In the genomic region with DNA sequence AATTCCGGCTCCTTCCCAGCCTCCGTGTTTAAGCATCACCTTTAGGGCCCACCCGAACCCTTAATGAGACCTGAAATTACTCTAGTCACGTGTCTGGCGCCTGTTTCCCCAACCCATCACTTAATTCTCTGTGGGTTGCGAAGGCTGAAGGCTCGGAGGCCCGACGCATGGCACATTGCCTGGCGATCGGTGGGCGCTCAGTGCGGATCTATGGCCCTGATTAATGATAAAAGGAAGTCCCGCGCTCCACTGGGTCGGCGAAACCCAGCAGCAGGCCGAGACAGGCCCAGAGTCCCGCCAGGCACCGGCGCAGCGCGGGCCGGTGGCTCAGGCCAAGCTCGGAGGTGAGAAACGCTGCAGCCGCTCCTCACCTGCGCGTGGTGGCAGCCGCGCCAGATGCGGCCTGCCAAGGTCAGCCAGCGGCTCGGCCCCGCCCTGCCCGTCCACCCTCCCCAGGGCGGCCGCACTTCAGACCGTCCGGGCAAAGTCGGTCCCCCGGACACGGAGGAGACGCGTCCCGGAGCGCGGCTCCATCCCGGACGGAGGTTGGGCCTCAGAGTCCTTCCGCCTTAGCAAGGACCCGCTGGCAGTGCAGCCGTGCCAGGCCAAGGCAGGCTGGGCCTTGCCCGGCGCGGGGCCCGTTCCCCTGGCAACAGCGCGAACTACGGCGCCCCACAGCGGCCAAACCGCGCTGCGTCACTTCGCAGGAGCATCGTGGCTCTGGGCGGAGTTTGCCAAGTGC, we compare ENCODE assay signal across 8 mouse cellular contexts. TPM values are rescaled to one million over a fixed set of nuclear protein-coding genes. Genes with fewer than 3 reads are reported as not detected.
A peak's percentile ranks its signal among the peaks of the same experiment; 100 is the strongest.
DNase-seq lines count a peak whose midpoint lies in the region; ATAC-seq lines count a peak whose summit lies in the region.

Gene Zdhhc1 (minus strand): TSS at position 464 of the 742 bp plus-strand sequence.

- H3K9ac ChIP-seq in forebrain, embryonic 12.5 days, result peak within 1 kb of the TSS; percentile 89
- H3K9ac ChIP-seq in heart, embryonic 16.5 days (ENCODE audit: low read length), result peak within 1 kb of the TSS; percentile 95
- H3K9ac ChIP-seq in liver, embryonic 15.5 days, result peak within 1 kb of the TSS; percentile 63
- H3K9ac ChIP-seq in neural tube, embryonic 11.5 days (ENCODE audit: low read length), result peak within 1 kb of the TSS; percentile 87
- H3K9ac ChIP-seq in stomach, embryonic 16.5 days (ENCODE audit: low read length), result peak within 1 kb of the TSS; percentile 96

- ATAC-seq in forebrain, embryonic 12.5 days (ENCODE audit: low FRiP score), result peak; percentile 94
- peak; percentile 88 for ATAC-seq in heart, embryonic 16.5 days (replicated peaks; ENCODE audit: extremely low read depth, insufficient read depth, low FRiP score)
- peak; percentile 79 for ATAC-seq in liver, embryonic 15.5 days (ENCODE audit: insufficient read depth)
- ATAC-seq in neural tube, embryonic 11.5 days (ENCODE audit: insufficient read depth, low FRiP score, low TSS enrichment), result peak; percentile 90
- peak; percentile 90 for ATAC-seq in stomach, embryonic 16.5 days (ENCODE audit: insufficient read depth, low FRiP score)

- peak within 1 kb of the TSS; percentile 81 for H3K4me3 ChIP-seq in forebrain, embryonic 12.5 days (replicated peaks)
- peak within 1 kb of the TSS; percentile 89 for H3K4me3 ChIP-seq in heart, embryonic 16.5 days (ENCODE audit: low read length)
- peak within 1 kb of the TSS; percentile 69 for H3K4me3 ChIP-seq in liver, embryonic 15.5 days (replicated peaks)
- peak within 1 kb of the TSS; percentile 77 for H3K4me3 ChIP-seq in neural tube, embryonic 11.5 days (ENCODE audit: low read depth, low read length)
- peak within 1 kb of the TSS; percentile 85 for H3K4me3 ChIP-seq in stomach, embryonic 16.5 days (replicated peaks; ENCODE audit: low read length)

- H3K27me3 ChIP-seq in forebrain, embryonic 12.5 days, result peaks cover 4% of the 10 kb centered on the region
- no peaks in the 10 kb centered on the region for H3K27me3 ChIP-seq in heart, embryonic 16.5 days (ENCODE audit: control insufficient read depth, insufficient read depth, low read length)
- H3K27me3 ChIP-seq in liver, embryonic 15.5 days, result peaks cover 32% of the 10 kb centered on the region
- no peaks in the 10 kb centered on the region for H3K27me3 ChIP-seq in neural tube, embryonic 11.5 days (ENCODE audit: control insufficient read depth, insufficient read depth, low read length)
- H3K27me3 ChIP-seq in stomach, embryonic 16.5 days (ENCODE audit: control insufficient read depth, insufficient read depth, low read length), result no peaks in the 10 kb centered on the region

- H3K9me3 ChIP-seq in forebrain, embryonic 12.5 days, result no peaks in the 10 kb centered on the region
- H3K9me3 ChIP-seq in heart, embryonic 16.5 days (replicated peaks; ENCODE audit: control insufficient read depth, low read length), result no peaks in the 10 kb centered on the region
- H3K9me3 ChIP-seq in liver, embryonic 15.5 days (replicated peaks), result no peaks in the 10 kb centered on the region
- H3K9me3 ChIP-seq in neural tube, embryonic 11.5 days (ENCODE audit: control insufficient read depth, low read length), result no peaks in the 10 kb centered on the region
- no peaks in the 10 kb centered on the region for H3K9me3 ChIP-seq in stomach, embryonic 16.5 days (replicated peaks; ENCODE audit: control insufficient read depth, low read length)

- no peaks in the 10 kb centered on the region for H3K36me3 ChIP-seq in forebrain, embryonic 12.5 days (replicated peaks)
- H3K36me3 ChIP-seq in heart, embryonic 16.5 days (ENCODE audit: control insufficient read depth, insufficient read depth), result no peaks in the 10 kb centered on the region
- H3K36me3 ChIP-seq in liver, embryonic 15.5 days (replicated peaks), result no peaks in the 10 kb centered on the region
- H3K36me3 ChIP-seq in neural tube, embryonic 11.5 days (ENCODE audit: control insufficient read depth, insufficient read depth, low read length), result no peaks in the 10 kb centered on the region
- H3K36me3 ChIP-seq in stomach, embryonic 16.5 days (ENCODE audit: control insufficient read depth, insufficient read depth, low read length), result no peaks in the 10 kb centered on the region

- peak; percentile 83 for DNase-seq in CD4-positive, CD25-positive, alpha-beta regulatory T cell, adult 2 months (ENCODE audit: low read depth, low spot score)
- peak; percentile 51 for DNase-seq in c-Kit-positive CD71-positive TER-119-negative erythroid progenitor cells, embryonic 14.5 days (ENCODE audit: low read depth)
- peak; percentile 90 to 95 for DNase-seq in kidney, postnatal 36 days
- DNase-seq in neural tube, embryonic 11.5 days (ENCODE audit: low spot score), result peak; percentile 92

- peak within 1 kb of the TSS; percentile 70 for H3K27ac ChIP-seq in forebrain, embryonic 12.5 days
- H3K27ac ChIP-seq in heart, embryonic 16.5 days (ENCODE audit: low read length), result peak within 1 kb of the TSS; percentile 76
- no peak within 1 kb of the TSS; the same call in 1 of the 2 replicates for H3K27ac ChIP-seq in liver, embryonic 15.5 days (replicated peaks)
- no peak within 1 kb of the TSS for H3K27ac ChIP-seq in neural tube, embryonic 11.5 days (ENCODE audit: low read depth, low read length)
- H3K27ac ChIP-seq in stomach, embryonic 16.5 days (ENCODE audit: low read length), result peak within 1 kb of the TSS; percentile 73

- whole genome bisulfite sequencing in forebrain, embryonic 12.5 days, result under 1% methylated on average over 68 of the region's 68 CpGs
- under 1% methylated on average over 68 of the region's 68 CpGs for WGBS in heart, embryonic 16.5 days
- WGBS in liver, embryonic 15.5 days (ENCODE audit: insufficient replicate concordance), result under 1% methylated on average over 68 of the region's 68 CpGs
- WGBS in neural tube, embryonic 11.5 days, result under 1% methylated on average over 65 of the region's 68 CpGs
- under 1% methylated on average over 67 of the region's 68 CpGs for WGBS in stomach, embryonic 16.5 days

- H3K4me1 ChIP-seq in forebrain, embryonic 12.5 days, result peaks cover 22% of the 10 kb centered on the region
- peaks cover 17% of the 10 kb centered on the region for H3K4me1 ChIP-seq in heart, embryonic 16.5 days (ENCODE audit: control insufficient read depth, insufficient read depth, low read length)
- H3K4me1 ChIP-seq in liver, embryonic 15.5 days (replicated peaks), result peaks cover 23% of the 10 kb centered on the region
- peaks cover 7% of the 10 kb centered on the region for H3K4me1 ChIP-seq in neural tube, embryonic 11.5 days (ENCODE audit: control insufficient read depth, insufficient read depth, low read length)
- H3K4me1 ChIP-seq in stomach, embryonic 16.5 days (ENCODE audit: control insufficient read depth, insufficient read depth, low read length), result peaks cover 15% of the 10 kb centered on the region

- peak within 1 kb of the TSS; percentile 92 for H3K4me2 ChIP-seq in forebrain, embryonic 12.5 days
- peak within 1 kb of the TSS; percentile 84 for H3K4me2 ChIP-seq in heart, embryonic 16.5 days (ENCODE audit: low read depth, low read length)
- peak within 1 kb of the TSS; percentile 95 for H3K4me2 ChIP-seq in liver, embryonic 15.5 days
- H3K4me2 ChIP-seq in neural tube, embryonic 11.5 days (ENCODE audit: low read depth), result peak within 1 kb of the TSS; percentile 91
- peak within 1 kb of the TSS; percentile 92 for H3K4me2 ChIP-seq in stomach, embryonic 16.5 days (ENCODE audit: low read depth, low read length)

RNA-seq across cellular contexts. Expression of gene Zdhhc1, which starts in this region (rescaled TPM):
- polyA plus RNA-seq in forebrain, embryonic 12.5 days (2016; fragmentation: Nextera tagmentation; extraction: Ambion mirVana), result 24.7 and 26.1 TPM in 2 replicates
- 26.3 and 31.3 TPM in 2 replicates for polyA plus RNA-seq in heart, embryonic 16.5 days (2015; fragmentation: Nextera tagmentation; extraction: Ambion mirVana)
- polyA plus RNA-seq in liver, embryonic 15.5 days (2015; fragmentation: Nextera tagmentation; extraction: Ambion mirVana), result 1.9 and 2.3 TPM in 2 replicates
- polyA plus RNA-seq in neural tube, embryonic 11.5 days (2014; fragmentation: Nextera tagmentation; extraction: Ambion mirVana), result 18.5 and 18.9 TPM in 2 replicates
- 33.8 and 34.6 TPM in 2 replicates for polyA plus RNA-seq in stomach, embryonic 16.5 days (2015; fragmentation: Nextera tagmentation; extraction: Ambion mirVana)

Comparison
In these comparisons a context has a peak if more than half of its experiments do, and no peak if none do; other contexts are left out.
1. H3K27ac ChIP-seq: peak in forebrain, embryonic 12.5 days (single experiment), heart, embryonic 16.5 days (single experiment) and stomach, embryonic 16.5 days (single experiment); none in liver, embryonic 15.5 days (single experiment) and neural tube, embryonic 11.5 days (single experiment).
2. Peak in every context shown above with its lines, with median percentiles within 50 percentile points of each other: DNase-seq, ATAC-seq, H3K4me2 ChIP-seq, H3K4me3 ChIP-seq and H3K9ac ChIP-seq.